Mouse (Mus musculus): Measurements from ENCODE around the gene Pard3. TPM values are rescaled to one million over a fixed set of nuclear protein-coding genes. Genes with fewer than 3 reads are reported as not detected.

Pard3 gene
- total and polyA plus RNA-seq, 3 experiments, result 0.51 to 1.3 (median 0.94) TPM

DNA sequence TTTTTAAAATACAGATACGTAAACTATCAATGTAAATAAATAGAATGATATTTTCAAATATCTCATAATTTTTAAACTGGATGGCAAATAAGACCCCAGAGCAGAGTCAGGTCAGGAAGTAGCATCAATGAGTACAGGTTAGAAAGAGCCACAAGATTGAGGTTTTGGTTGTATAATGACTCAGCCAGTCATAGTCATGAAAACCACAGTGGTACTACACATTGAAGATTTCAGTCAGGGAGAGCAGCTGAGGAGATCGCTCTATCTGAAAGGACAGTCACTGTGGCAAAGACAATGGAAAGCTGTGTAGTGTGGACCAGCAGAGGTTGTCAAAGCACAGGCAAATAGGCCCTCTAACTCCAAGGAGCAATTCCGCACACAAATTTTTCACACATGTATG is 317.6 kb downstream of the Pard3 start:
- Histone ChIP-seq H3K79me2 (replicated peaks; ENCODE audit: control insufficient read depth, extremely low read depth, insufficient read depth, poor library complexity, severe bottlenecking) (no peaks in the 10 kb centered on the region), H3K9me3 (replicated peaks; ENCODE audit: low read length) (peaks cover 2% of the 10 kb centered on the region), H3K27ac (ENCODE audit: insufficient read depth, low read depth) (no peak overlapping the region), H3K4me2 (ENCODE audit: insufficient read depth, low read depth, poor library complexity, severe bottlenecking) (no peak overlapping the region), H3K4me1 (ENCODE audit: control insufficient read depth in 1 of 2, insufficient read depth in 2 of 2) (peaks cover 2 to 4% of the 10 kb centered on the region in 2 experiments; a peak in 3 of 4 replicates), H3K27me3 (replicated peaks) (no peaks in the 10 kb centered on the region), H3K9ac (ENCODE audit: insufficient read depth, low read depth) (no peak overlapping the region), H3K36me3 (replicated peaks in 1 of 2; ENCODE audit: control insufficient read depth in 1 of 2, insufficient read depth in 1 of 2, low read length in 1 of 2) (no peaks in the 10 kb centered on the region), H3K4me3 (replicated peaks in 1 of 3; ENCODE audit: low read depth in 2 of 3, low read length in 2 of 3, poor library complexity in 1 of 3) (no peak overlapping the region)
- peak; percentile 48 for DNase-seq (ENCODE audit: extremely low read depth)
- dilution Hi-C loops (cut with MboI; ENCODE audit: extremely low pct_ligation_motif_present, extremely low pct_unique_long_range_greater_than_20kb, low sequenced_read_pairs), result no loop called here
- in situ Hi-C loops (cut with MboI; ENCODE audit: low pct_ligation_motif_present, low pct_unique_long_range_greater_than_20kb, low sequenced_read_pairs), result no loop called here
- TF ChIP-seq RCOR1 (conservative IDR thresholded peaks at IDR 0.05; ENCODE audit: low read depth, low read length) (no peak), ELF1 (IDR thresholded peaks at IDR 0.05; ENCODE audit: low read depth, low read length) (no peak), MEF2A (IDR thresholded peaks at IDR 0.05; ENCODE audit: borderline replicate concordance, low read depth, low read length) (no peak), KAT2A (IDR thresholded peaks at IDR 0.05; ENCODE audit: insufficient replicate concordance, low read length) (no peak), IRF4 (IDR thresholded peaks at IDR 0.05; ENCODE audit: low read depth, low read length) (peak; percentile 52), MAX (IDR thresholded peaks at IDR 0.05; ENCODE audit: low read length) (no peak), JUND (conservative IDR thresholded peaks at IDR 0.05; ENCODE audit: low read depth, low read length) (peak; percentile 73), MAFK (IDR thresholded peaks at IDR 0.05; ENCODE audit: insufficient replicate concordance, low read length) (peak; percentile 51; the same call in 1 of the 2 replicates), POLR2A (IDR thresholded peaks at IDR 0.05; ENCODE audit: low read depth, low read length) (no peak), SMC3 (IDR thresholded peaks at IDR 0.05; ENCODE audit: low read depth, low read length) (no peak), BHLHE40 (IDR thresholded peaks at IDR 0.05; ENCODE audit: low read depth, low read length) (no peak), MYC (IDR thresholded peaks at IDR 0.05; ENCODE audit: low read depth, low read length) (no peak), ZC3H11A (IDR thresholded peaks at IDR 0.05; ENCODE audit: low read depth, low read length) (no peak), EP300 (IDR thresholded peaks at IDR 0.05; ENCODE audit: low read length) (peak; percentile 56), CHD1 (IDR thresholded peaks at IDR 0.05; ENCODE audit: low read depth, low read length) (no peak), UBTF (IDR thresholded peaks at IDR 0.05; ENCODE audit: low read depth, low read length) (no peak), ZKSCAN1 (IDR thresholded peaks at IDR 0.05; ENCODE audit: borderline replicate concordance, low read depth, low read length) (no peak), SIN3A (IDR thresholded peaks at IDR 0.05; ENCODE audit: low read length) (no peak), TCF12 (IDR thresholded peaks at IDR 0.05; ENCODE audit: low read depth, low read length) (no peak), USF1 (IDR thresholded peaks at IDR 0.05; ENCODE audit: low read depth, low read length) (no peak)

GRCm38 (mm10) chr8:127392700-127393099 is 329.0 kb downstream of the Pard3 start:
- DNase-seq (ENCODE audit: extremely low read depth), result no peak
- dilution Hi-C loops (cut with MboI; ENCODE audit: extremely low pct_ligation_motif_present, extremely low pct_unique_long_range_greater_than_20kb, low sequenced_read_pairs), result no loop called here
- no peaks in the 10 kb centered on the region for H3K27me3 ChIP-seq (replicated peaks)
- in situ Hi-C loops (cut with MboI; ENCODE audit: low pct_ligation_motif_present, low pct_unique_long_range_greater_than_20kb, low sequenced_read_pairs), result no loop called here
- no peaks in the 10 kb centered on the region for H3K4me1 ChIP-seq (ENCODE audit: control insufficient read depth in 1 of 2, insufficient read depth in 2 of 2)
- no peaks in the 10 kb centered on the region for H3K36me3 ChIP-seq (replicated peaks in 1 of 2; ENCODE audit: control insufficient read depth in 1 of 2, insufficient read depth in 1 of 2, low read length in 1 of 2)
- no peak overlapping the region for H3K27ac ChIP-seq (ENCODE audit: insufficient read depth, low read depth)
- no peak overlapping the region for H3K4me2 ChIP-seq (ENCODE audit: insufficient read depth, low read depth, poor library complexity, severe bottlenecking)
- H3K4me3 ChIP-seq (replicated peaks in 1 of 3; ENCODE audit: low read depth in 2 of 3, low read length in 2 of 3, poor library complexity in 1 of 3), result no peak overlapping the region
- TF ChIP-seq BHLHE40 (IDR thresholded peaks at IDR 0.05; ENCODE audit: low read depth, low read length) (no peak), ELF1 (IDR thresholded peaks at IDR 0.05; ENCODE audit: low read depth, low read length) (no peak), TCF12 (IDR thresholded peaks at IDR 0.05; ENCODE audit: low read depth, low read length) (no peak)
- H3K9me3 ChIP-seq (replicated peaks; ENCODE audit: low read length), result no peaks in the 10 kb centered on the region
- H3K9ac ChIP-seq (ENCODE audit: insufficient read depth, low read depth), result no peak overlapping the region
- no peaks in the 10 kb centered on the region for H3K79me2 ChIP-seq (replicated peaks; ENCODE audit: control insufficient read depth, extremely low read depth, insufficient read depth, poor library complexity, severe bottlenecking)
